Mouse (Mus musculus): Measurements from ENCODE around the gene Ppp1r12c.

The Ppp1r12c gene

GRCm38 (mm10) chr7:4482281-4482680 lies 19.2 kb downstream of the Ppp1r12c start:
- no peak for DNase-seq

DNA sequence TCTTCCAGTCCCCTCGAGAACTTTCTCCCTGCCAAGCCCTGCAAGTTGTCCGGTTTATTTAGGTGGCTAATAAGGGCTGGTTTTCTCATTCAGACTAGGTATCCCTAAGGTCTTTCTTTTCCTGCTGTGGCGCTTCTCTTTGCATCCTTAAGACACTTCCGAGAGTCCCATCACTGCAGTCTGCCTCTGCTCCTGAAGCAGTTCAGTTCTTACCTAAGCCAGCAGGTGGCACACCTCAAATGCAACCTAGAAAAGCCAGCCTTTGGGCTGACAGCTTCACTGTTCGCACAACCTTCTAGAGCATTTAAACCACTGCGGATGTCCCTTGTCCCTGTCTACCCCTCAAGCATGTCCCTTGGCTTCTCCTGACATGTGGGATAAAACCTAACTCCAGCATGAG lies 21.8 kb downstream of the Ppp1r12c start:
- DNase-seq, result peak; percentile 66

DNA sequence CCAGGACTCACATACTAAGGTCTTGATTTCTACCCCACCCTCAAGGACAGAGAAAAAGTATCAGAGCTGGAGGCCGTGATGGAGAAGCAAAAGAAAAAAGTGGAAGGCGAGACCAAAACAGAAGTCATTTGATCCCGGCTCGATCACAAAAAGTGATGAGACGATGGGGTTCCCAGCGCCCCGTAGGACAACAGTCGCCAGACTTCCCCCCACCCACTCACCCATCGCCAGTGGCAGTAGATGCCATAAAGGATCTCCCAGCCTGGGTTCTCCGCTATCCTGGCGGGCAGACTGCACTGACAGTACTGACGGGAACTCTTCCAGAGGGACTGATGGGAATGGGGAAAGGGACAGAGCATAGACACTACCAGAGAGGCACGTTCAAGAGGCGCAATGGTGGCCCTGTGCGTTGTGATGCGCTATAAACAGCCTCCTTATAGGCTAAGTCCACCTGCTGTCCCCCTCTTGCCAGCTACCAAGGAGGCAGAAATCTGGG lies 22.6 kb downstream of the Ppp1r12c start:
- DNase-seq, result no peak

- DNase-seq, result peak; percentile 97
Observed at GRCm38 (mm10) chr7:4478021-4478795, 23.3 kb downstream of the Ppp1r12c start.

DNA sequence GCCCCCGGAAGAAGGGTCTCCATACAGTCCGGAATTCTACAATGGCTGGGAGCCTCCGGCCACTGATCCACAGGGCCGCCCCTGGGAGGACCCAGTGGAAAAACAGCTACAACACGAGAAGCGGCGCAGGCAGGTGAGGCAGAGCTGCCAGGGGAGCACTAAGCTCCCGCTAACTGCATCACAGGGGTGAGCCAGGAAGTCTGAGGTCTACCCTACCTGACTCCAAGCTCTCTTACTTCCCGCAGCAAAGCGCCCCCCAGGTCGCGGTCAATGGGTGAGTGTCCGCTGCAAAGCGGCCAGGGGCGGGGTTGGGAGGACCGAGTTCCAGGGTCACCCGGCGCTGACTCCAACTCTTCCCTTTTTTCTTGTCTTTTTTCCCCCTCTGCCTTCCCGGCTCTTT lies 27.5 kb downstream of the Ppp1r12c start:
- DNase-seq, result no peak

- DNase-seq, result peak; percentile 79
Observed at GRCm38 (mm10) chr7:4471179-4471555, 30.3 kb downstream of the Ppp1r12c start.

- peak; percentile 83 for DNase-seq
Observed at GRCm38 (mm10) chr7:4470275-4471178, 31.0 kb downstream of the Ppp1r12c start.

DNA sequence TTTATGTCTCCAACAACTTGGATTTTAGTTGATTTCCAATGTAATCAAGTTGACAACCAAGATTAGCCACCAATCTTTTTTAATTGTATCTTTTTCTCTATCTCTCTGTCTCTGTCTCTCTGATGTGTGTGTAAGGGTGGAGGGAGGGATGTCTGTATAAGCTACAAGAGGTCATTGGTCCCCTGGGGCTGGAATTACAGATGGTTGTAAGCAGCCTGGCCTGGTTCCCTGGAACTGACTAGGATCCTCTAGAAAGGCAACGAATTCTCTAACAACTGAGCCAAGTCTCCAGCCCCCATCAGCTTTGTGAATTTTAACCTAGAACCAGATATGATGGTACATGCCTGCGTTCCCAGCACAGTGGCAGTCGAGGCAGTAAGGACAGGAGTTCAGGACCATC lies 33.7 kb downstream of the Ppp1r12c start:
- no peak for DNase-seq

- DNase-seq, result no peak
Observed at GRCm38 (mm10) chr7:4464194-4464824, 37.2 kb downstream of the Ppp1r12c start.

GRCm38 (mm10) chr7:4460576-4461434 lies 40.7 kb downstream of the Ppp1r12c start, which contains the start of gene Eps8l1:
Gene Eps8l1, plus strand, starts transcription at chr7:4460674.
- no peak for DNase-seq

DNA sequence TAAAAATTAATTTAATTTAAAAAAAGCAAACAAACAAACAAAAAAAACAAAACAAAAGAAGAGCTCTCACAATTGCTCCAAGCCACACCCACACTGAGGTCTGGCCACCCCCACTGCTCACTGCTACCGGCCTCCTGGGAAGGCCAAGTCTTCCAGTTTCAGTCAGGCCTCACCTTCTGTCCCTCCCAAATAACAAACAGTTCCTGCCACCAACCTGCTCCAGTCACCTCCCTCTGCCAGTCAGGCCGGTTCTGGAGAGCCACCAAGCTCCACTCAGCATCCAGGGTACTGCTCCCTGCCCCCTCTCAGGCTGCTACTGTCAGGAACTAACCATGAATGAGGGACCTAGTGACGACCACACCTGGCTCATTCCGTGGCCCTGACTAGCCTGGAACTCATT lies 48.8 kb downstream of the Ppp1r12c start:
- no peak for DNase-seq

- DNase-seq, result no peak
Observed at GRCm38 (mm10) chr7:4449211-4449610, 52.3 kb downstream of the Ppp1r12c start.

- DNase-seq, result no peak
Observed at GRCm38 (mm10) chr7:4448439-4448838, 53.0 kb downstream of the Ppp1r12c start.

DNA sequence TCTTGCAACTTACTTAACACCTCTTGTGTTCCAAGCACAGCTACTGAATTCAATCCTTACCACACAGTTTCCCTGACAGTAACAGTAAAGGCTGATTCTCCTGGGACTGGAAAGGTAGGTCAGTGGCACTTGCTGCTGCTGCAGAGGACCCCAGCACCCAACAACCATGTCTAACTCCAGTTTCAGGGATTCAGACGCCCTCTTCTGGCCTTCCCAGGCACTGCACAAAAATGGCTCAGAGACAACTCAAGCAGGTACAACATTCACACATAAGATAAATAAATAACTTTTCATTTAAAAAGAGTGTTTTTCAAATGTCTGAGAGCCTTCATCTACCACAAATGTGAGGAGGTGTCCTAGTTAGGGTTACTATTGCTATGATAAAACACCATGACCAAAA lies 54.3 kb downstream of the Ppp1r12c start:
- peak; percentile 16 for DNase-seq

DNA sequence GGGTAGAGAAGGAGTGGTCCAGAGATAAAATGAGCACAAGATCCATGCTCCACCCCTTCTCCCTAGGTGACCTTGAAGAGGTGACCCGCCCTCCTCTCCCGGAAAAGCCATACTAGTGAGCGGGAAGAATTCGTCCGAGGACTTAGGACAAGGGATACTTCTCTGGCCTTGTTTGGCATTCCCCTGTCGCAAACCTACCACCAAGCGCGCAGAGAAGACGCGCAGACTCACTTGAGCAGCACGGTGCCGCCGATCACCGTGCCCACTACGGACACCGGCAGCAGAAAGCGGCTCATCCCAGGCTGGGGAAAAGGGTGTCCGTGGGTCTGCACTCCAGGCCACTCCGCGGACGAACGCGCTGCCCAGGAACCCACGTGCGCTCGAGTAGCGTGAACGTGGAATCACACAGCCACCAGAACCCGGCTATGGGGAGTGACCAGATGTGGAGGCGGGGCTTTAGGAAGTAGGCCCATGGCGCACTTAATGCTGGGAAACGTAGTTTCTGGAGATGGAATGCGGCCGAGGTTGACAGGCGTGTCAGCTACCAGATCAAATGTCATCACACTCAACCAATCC lies 56.2 kb downstream of the Ppp1r12c start, which contains the start of gene Rdh13:
Gene Rdh13 (minus strand): TSS at position 434 of the 576 bp plus-strand sequence.
- peak; percentile 95 for DNase-seq

DNA sequence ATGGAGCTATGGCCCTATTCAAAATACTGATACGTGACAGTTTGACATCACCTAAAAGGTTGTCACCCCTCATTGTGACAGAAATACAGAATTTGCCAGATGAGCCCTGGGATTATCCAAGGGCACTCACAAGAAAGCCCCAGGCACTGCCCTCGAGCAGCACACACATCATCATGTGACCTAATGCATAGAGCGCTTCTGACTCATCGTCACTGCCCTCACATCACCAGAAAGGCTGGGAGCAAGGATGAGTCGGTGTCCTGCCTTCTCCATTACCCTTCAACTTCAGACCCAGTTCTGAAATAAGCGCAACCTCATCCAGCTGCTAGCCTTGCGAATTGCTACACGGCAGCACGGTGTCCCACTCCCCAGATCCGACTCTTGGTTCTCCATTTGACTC lies 60.9 kb downstream of the Ppp1r12c start:
- DNase-seq, result no peak

GRCm38 (mm10) chr7:4437721-4438120 lies 63.8 kb downstream of the Ppp1r12c start:
- no peak for DNase-seq

- no peak for DNase-seq
Observed at GRCm38 (mm10) chr7:4432026-4432425, 69.5 kb downstream of the Ppp1r12c start.

GRCm38 (mm10) chr7:4431548-4431947 lies 69.9 kb downstream of the Ppp1r12c start:
- DNase-seq, result peak; percentile 74

Measured in retina, postnatal 1 day (tissue).